Mouse (Mus musculus): ENCODE measurements around the gene 2210408I21Rik. TPM values are rescaled to one million over a fixed set of nuclear protein-coding genes. Genes with fewer than 3 reads are reported as not detected.

2210408I21Rik gene
- polyA plus RNA-seq, 1 experiment from 2014 or later, result 10.9 TPM

- Histone ChIP-seq H3K4me3 (no peak overlapping the region), H3K36me3 (no peaks in the 10 kb centered on the region), H3K9me3 (no peaks in the 10 kb centered on the region), H3K4me2 (no peak overlapping the region), H3K9ac (no peak overlapping the region), H3K27me3 (no peaks in the 10 kb centered on the region), H3K27ac (replicated peaks) (no peak overlapping the region), H3K4me1 (replicated peaks) (no peaks in the 10 kb centered on the region)
- WGBS, result 82% methylated on average over 3 of the region's 3 CpGs
- no peak for ATAC-seq (ENCODE audit: low read depth)
Observed at GRCm38 (mm10) chr13:77408530-77408929, 273.2 kb downstream of the 2210408I21Rik start.

DNA sequence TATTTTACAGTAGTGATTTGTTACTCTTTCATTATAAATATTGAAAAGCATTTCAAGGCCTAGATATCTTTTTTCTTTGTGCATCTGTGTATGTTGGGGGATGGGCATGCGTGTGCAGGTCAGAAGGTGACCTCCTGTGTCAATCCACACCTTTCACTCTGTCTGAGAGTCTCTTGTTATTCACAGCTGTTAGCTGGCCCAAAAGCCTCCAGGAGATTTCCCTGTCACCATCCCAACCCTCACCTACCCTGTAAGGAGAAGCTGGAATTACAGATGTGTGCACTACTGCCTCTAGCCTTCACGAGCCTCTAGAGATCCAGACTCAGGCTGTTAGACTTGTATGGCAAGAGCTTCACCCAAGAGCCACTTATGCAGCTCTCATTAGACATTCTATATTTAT lies 274.5 kb downstream of the 2210408I21Rik start:
- no peak for ATAC-seq (ENCODE audit: low read depth)
- Histone ChIP-seq H3K9ac (no peak overlapping the region), H3K36me3 (no peaks in the 10 kb centered on the region), H3K27ac (replicated peaks) (no peak overlapping the region), H3K4me3 (no peak overlapping the region), H3K9me3 (no peaks in the 10 kb centered on the region), H3K4me2 (no peak overlapping the region), H3K4me1 (replicated peaks) (no peaks in the 10 kb centered on the region), H3K27me3 (no peaks in the 10 kb centered on the region)
- 84% methylated on average over 2 of the region's 2 CpGs for WGBS

DNA sequence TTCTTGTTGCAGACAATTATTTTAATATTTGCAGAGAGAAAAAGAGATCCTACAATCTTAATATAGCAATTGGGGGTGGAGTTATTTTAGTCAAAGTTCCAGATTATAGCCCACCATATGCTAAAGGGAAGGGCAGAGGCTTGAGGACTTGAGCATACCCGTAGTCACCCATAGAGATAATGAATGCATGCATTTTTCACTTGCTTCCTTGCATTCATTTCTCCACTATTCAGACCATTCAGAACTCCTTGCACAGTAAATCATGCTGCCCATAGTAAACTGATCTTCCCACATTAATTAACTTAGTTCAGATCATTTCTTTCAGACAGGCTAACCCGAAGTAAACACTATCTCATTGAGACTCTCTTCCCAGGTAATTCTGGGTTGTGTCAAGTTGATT lies 277.5 kb downstream of the 2210408I21Rik start:
- no peak overlapping the region for H3K4me2 ChIP-seq
- H3K27me3 ChIP-seq, result no peaks in the 10 kb centered on the region
- H3K36me3 ChIP-seq, result no peaks in the 10 kb centered on the region
- H3K4me1 ChIP-seq (replicated peaks), result no peaks in the 10 kb centered on the region
- H3K4me3 ChIP-seq, result no peak overlapping the region
- H3K27ac ChIP-seq (replicated peaks), result no peak overlapping the region
- no peak for ATAC-seq (ENCODE audit: low read depth)
- no peak overlapping the region for H3K9ac ChIP-seq
- WGBS, result 29% methylated on average over 2 of the region's 2 CpGs
- H3K9me3 ChIP-seq, result no peaks in the 10 kb centered on the region

DNA sequence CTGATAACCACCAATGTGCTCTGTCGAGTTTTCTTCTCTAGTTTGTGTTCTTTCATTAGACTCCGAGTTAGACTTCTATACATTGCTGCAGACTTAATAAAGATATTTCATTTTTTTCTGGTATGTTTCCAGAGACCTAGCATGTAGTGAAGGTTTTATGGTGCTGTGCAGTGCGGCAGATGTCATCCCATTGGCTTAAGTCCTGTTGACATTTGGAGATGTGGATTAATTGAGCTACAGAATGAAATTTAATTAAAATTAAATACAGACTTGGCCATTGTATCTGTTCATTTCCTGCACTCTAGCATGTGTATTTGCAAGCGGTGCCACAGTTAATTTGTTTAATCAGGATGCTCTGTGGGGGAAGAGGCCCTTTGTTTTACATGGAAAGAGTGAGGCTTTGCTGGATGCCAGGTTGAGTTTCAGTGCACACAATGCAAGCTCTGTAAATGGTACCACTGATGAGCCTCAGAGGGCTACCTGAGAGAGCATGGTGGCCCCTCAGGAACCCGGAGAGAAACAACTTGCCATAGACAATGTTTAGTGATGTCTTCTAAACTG lies 314.7 kb downstream of the 2210408I21Rik start:
- Histone ChIP-seq H3K27me3 (no peaks in the 10 kb centered on the region), H3K4me3 (no peak overlapping the region), H3K36me3 (no peaks in the 10 kb centered on the region), H3K9ac (no peak overlapping the region), H3K9me3 (peaks cover 3% of the 10 kb centered on the region; the same call in 1 of the 2 replicates), H3K27ac (replicated peaks) (no peak overlapping the region), H3K4me2 (no peak overlapping the region), H3K4me1 (replicated peaks) (no peaks in the 10 kb centered on the region)
- 81% methylated on average over 5 of the region's 5 CpGs for WGBS
- ATAC-seq (ENCODE audit: low read depth), result no peak

DNA sequence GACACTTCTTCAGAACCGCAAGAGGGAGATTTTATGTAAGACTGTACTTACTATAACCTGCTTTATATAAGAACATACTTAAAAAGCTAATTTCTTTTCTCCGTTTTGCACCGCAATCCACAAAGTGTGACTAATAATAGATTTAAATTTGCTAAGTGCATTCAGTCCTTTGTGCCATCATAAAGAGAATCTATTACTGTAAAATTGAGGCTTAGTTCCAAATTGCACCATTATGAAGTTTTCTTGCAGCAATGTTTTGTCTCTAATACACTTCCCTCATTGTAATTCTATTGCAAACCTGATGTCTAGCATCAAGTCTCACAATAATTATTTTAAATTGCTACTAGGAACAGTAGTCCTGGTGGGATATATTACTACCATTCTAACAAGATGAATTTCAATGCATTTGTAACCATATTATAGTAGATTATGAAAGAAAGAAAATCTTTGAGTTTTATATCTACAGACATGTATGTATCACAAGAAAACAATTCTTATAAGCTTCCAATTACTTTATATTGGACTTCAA lies 334.8 kb downstream of the 2210408I21Rik start:
- no peak overlapping the region for H3K27ac ChIP-seq (replicated peaks)
- H3K4me3 ChIP-seq, result no peak overlapping the region
- H3K9me3 ChIP-seq, result no peaks in the 10 kb centered on the region
- no peaks in the 10 kb centered on the region for H3K36me3 ChIP-seq
- 81% methylated on average over 3 of the region's 3 CpGs for WGBS
- H3K4me2 ChIP-seq, result no peak overlapping the region
- H3K9ac ChIP-seq, result no peak overlapping the region
- no peaks in the 10 kb centered on the region for H3K27me3 ChIP-seq
- no peak for ATAC-seq (ENCODE audit: low read depth)
- no peaks in the 10 kb centered on the region for H3K4me1 ChIP-seq (replicated peaks)

DNA sequence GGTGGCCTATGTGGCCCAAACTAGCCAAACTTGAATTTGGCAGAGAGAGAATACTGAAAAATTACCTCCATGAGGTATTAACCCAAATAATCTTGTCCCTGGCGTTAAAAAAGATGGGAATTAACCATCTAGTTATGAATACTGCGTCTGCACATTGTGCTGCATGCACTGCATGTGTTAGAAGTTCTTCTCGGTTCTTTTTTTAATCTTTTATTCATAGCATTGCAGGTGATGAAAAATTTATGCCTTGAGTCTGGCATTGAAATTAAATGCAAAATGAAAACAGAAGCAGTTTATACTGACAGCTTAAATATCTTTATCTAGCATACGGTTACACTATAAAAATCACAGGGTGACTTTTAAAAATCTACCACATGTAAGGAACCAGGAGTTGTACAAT lies 341.1 kb downstream of the 2210408I21Rik start:
- H3K9me3 ChIP-seq, result no peaks in the 10 kb centered on the region
- ATAC-seq (ENCODE audit: low read depth), result no peak
- 74% methylated on average over 4 of the region's 4 CpGs for WGBS
- H3K27me3 ChIP-seq, result no peaks in the 10 kb centered on the region
- H3K4me1 ChIP-seq (replicated peaks), result no peaks in the 10 kb centered on the region
- no peak overlapping the region for H3K4me3 ChIP-seq
- no peak overlapping the region for H3K27ac ChIP-seq (replicated peaks)
- H3K36me3 ChIP-seq, result no peaks in the 10 kb centered on the region
- H3K4me2 ChIP-seq, result no peak overlapping the region
- no peak overlapping the region for H3K9ac ChIP-seq

DNA sequence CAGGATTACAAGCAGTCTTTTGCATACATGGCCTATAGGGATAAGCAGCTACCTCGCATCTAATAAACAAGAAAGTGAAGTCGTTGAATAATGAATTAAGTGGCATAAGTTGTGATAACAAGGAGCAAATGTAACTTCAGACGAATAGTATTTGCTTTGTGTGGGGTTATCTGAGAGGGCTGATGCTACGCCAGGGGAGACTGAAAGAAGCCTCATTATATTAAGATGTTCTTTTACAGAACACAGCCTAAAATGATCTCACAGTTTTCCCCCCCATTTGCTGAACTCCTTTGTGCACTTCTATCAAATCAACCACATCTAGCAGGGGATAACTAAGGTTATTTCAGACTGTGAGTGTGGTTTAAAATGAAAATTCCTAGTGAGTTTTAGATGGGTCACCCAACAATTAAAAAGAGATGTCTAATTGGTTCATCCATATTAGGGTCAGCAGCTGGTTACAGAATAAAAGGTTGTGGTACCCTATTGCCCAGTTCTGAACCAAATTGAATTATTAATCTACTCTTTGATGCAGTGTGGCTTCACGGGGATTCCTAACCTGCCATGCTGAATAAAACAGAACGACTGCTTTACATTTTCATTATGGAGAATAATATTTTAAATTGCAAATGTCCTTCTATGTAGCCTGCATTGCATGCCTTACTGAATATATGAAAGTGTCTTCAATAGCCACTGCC lies 343.2 kb downstream of the 2210408I21Rik start:
- Histone ChIP-seq H3K36me3 (no peaks in the 10 kb centered on the region), H3K4me3 (no peak overlapping the region), H3K4me1 (replicated peaks) (no peaks in the 10 kb centered on the region), H3K9me3 (no peaks in the 10 kb centered on the region), H3K4me2 (no peak overlapping the region), H3K27me3 (no peaks in the 10 kb centered on the region), H3K9ac (no peak overlapping the region), H3K27ac (replicated peaks) (no peak overlapping the region)
- 57% methylated on average over 6 of the region's 6 CpGs for WGBS
- no peak for ATAC-seq (ENCODE audit: low read depth)

GRCm38 (mm10) chr13:77489938-77490651 lies 354.8 kb downstream of the 2210408I21Rik start:
- Histone ChIP-seq H3K4me3 (no peak overlapping the region), H3K9me3 (no peaks in the 10 kb centered on the region), H3K36me3 (no peaks in the 10 kb centered on the region), H3K9ac (no peak overlapping the region), H3K27me3 (no peaks in the 10 kb centered on the region), H3K4me1 (replicated peaks) (no peaks in the 10 kb centered on the region), H3K4me2 (no peak overlapping the region), H3K27ac (replicated peaks) (no peak overlapping the region)
- 35% methylated on average over 3 of the region's 3 CpGs for WGBS
- ATAC-seq (ENCODE audit: low read depth), result no peak

DNA sequence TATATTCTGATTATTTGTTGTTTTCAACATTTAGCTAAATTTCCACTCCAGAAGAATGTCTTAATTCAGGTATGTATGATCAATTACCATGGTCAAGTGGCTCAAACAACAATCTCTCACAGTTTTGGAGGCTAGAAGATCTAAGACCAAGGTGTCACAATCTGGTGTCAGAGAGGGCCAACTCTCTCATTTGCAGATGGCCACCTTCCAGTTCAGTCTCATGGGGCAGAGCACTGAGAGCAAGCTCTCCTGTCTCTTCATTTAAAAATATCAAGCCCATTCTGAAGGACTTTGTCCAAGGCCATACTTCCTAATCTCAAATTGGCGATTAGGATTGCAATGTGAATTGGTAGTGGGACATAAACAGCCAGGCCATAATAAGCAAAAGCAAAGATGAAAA lies 378.7 kb downstream of the 2210408I21Rik start:
- 91% methylated on average over 1 of the region's 1 CpGs for WGBS

GRCm38 (mm10) chr13:77528960-77529699 lies 393.8 kb downstream of the 2210408I21Rik start:
- Histone ChIP-seq H3K27ac (replicated peaks) (no peak overlapping the region), H3K36me3 (no peaks in the 10 kb centered on the region), H3K9ac (no peak overlapping the region), H3K4me2 (no peak overlapping the region), H3K4me1 (replicated peaks) (peaks cover 6% of the 10 kb centered on the region; the same call in 1 of the 2 replicates), H3K4me3 (no peak overlapping the region), H3K9me3 (no peaks in the 10 kb centered on the region), H3K27me3 (no peaks in the 10 kb centered on the region)
- peak; percentile 47 for ATAC-seq (ENCODE audit: low read depth)
- 44% methylated on average over 8 of the region's 8 CpGs for WGBS

More for the DNA sequence above, 378.7 kb downstream of the 2210408I21Rik start:
- H3K4me2 ChIP-seq, result no peak overlapping the region
- no peaks in the 10 kb centered on the region for H3K36me3 ChIP-seq
- H3K4me3 ChIP-seq, result no peak overlapping the region
- no peaks in the 10 kb centered on the region for H3K9me3 ChIP-seq
- no peak for ATAC-seq (ENCODE audit: low read depth)
- no peak overlapping the region for H3K27ac ChIP-seq (replicated peaks)
- no peak overlapping the region for H3K9ac ChIP-seq
- H3K4me1 ChIP-seq (replicated peaks), result no peaks in the 10 kb centered on the region
- H3K27me3 ChIP-seq, result no peaks in the 10 kb centered on the region

GRCm38 (mm10) chr13:77529760-77530159 lies 394.4 kb downstream of the 2210408I21Rik start:
- Histone ChIP-seq H3K4me2 (no peak overlapping the region), H3K4me3 (no peak overlapping the region), H3K36me3 (no peaks in the 10 kb centered on the region), H3K9ac (no peak overlapping the region), H3K4me1 (replicated peaks) (peaks cover 6% of the 10 kb centered on the region; the same call in 1 of the 2 replicates), H3K27me3 (no peaks in the 10 kb centered on the region), H3K27ac (replicated peaks) (no peak overlapping the region), H3K9me3 (no peaks in the 10 kb centered on the region)
- no peak for ATAC-seq (ENCODE audit: low read depth)

GRCm38 (mm10) chr13:77537466-77537865 lies 402.1 kb downstream of the 2210408I21Rik start:
- ATAC-seq (ENCODE audit: low read depth), result no peak
- Histone ChIP-seq H3K4me1 (replicated peaks) (no peaks in the 10 kb centered on the region), H3K36me3 (no peaks in the 10 kb centered on the region), H3K4me2 (no peak overlapping the region), H3K4me3 (no peak overlapping the region), H3K9me3 (no peaks in the 10 kb centered on the region), H3K27me3 (no peaks in the 10 kb centered on the region), H3K27ac (replicated peaks) (no peak overlapping the region), H3K9ac (no peak overlapping the region)
- WGBS, result 94% methylated on average over 4 of the region's 4 CpGs

Measured in neural tube, embryonic 13.5 days (tissue).